Mouse (Mus musculus) effector memory CD4-positive, alpha-beta T cell, adult 5 months (primary cell): ENCODE measurements around the gene Sult1a1. TPM values are rescaled to one million over a fixed set of nuclear protein-coding genes. Genes with fewer than 3 reads are reported as not detected.

Experiments
- polyA plus RNA-seq: library from polyadenylated mRNA; unstranded; fragments of 100-300 nt; shearing (Covaris generic); gene quantifications from one replicate; pipeline ENCODE4 v1.2.1, GENCODE M21; 2017

The Sult1a1 gene
- polyA plus RNA-seq: not detected

GRCm38 (mm10) chr7:126676207-126676606, at the start of gene Sult1a1:
TSS of gene Sult1a1 (minus strand) at chr7:126676432.

DNA sequence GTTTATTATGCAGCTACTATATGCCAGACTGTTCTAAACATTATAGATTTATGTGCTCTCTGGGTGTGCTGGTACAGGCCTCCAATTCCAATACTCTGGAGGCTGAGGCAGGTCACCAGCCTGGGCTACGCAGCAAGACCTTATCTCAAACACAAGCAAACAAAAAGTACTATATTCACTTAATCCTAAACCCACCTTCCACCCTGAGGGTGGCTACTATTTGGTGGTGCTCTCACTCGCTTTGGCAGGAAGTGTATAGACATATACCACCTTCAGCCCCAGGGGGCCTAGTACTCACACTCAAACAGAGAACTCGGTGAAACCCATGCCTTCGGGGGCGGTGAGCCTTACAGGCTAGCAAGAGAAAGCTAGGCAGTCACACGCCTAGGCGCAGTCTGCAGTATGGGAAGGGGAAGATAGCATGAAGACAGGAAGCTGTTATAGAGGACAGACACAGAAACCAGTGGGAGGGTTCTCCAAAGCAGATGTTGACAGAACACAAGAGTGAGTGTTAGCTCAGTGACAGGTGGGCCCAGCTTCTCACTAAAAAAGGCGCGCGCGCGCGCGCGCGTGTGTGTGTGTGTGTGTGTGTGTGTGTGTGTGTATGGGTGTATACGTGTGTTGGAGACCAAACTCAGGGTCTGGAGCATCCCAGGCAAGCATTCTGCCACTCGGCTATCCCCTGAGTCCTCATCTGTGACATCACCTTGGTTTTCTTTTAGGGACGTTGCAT, 31.4 kb upstream of the Sult1a1 start, which contains the start of gene Coro1a:
Gene Coro1a, minus strand, starts transcription at position 346 of the 733 bp plus-strand sequence.

DNA sequence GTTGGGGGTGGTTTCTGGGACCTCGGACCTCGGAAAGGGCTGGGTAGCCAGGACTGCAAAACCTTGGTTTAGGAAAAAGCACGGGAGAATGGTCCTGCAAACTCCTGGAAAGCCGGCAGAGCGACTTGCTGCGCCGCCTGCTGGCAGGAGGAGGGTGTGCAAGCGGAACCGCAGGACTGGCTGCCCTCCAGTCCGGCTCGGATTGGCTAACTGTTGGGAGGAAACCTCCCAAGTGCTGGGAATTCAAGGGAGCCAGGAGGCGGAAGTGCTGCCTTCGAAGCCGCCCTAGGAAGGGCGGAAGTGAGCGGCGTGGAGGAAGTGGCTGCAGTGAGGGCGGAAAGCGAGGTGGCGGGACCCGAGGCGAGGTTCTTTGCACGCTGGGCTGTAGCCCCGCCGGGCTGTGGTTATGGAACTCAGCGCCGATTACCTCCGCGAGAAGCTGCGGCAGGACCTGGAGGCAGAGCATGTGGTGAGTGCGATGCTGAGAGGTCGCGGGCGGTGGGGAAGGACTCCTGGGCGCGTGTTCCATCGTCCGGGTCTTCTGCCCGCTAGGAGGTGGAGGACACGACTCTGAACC, 19.5 kb upstream of the Sult1a1 start, which contains the start of gene Slx1b:
Gene Slx1b, minus strand, starts transcription at position 154 of the 577 bp plus-strand sequence.

GRCm38 (mm10) chr7:126695210-126695611, 19.0 kb upstream of the Sult1a1 start, which contains the start of gene Bola2:
TSS of gene Bola2 (plus strand) at chr7:126695401.

DNA sequence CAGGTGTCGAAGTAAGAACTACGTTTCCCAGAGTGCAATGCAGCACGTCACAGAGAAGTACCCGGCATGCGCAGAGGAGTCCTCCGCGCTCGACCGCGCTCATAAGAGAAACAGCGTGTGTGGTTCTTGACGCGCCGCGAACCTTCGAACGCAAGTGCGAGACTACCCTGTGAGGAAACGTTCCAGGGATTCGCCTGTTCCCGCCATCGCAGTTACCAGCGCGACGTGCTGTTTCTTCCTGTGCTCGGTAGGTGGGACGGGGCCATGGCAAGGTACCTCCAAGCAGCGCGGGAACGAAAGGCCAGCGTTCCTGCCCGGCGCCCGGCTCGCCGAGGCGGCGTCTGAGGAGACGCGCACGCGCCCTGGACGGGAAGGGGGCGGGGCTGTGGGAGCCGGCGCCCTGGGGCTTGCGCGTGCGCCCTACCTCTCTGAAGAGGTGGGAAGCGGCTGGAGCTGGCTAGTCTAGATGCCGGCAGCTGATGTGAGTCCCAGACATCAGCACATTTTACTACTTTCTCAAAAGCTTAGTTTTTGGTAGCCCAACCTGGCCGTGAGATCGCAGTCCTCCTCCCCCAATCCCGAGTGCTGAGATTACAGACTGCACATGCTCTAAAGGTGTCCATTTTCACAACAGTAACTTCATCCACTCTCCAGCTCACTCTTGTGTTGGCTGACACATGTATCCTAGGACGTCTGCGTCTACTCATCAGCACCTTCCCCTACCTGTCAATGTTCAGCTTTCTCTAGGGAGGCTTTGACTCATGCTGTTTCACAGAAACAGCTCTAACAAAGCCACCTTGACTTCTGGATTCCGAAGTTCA, 26.8 kb downstream of the Sult1a1 start, which contains the start of gene Sgf29:
Gene Sgf29, plus strand, starts transcription at position 79 of the 821 bp plus-strand sequence.

DNA sequence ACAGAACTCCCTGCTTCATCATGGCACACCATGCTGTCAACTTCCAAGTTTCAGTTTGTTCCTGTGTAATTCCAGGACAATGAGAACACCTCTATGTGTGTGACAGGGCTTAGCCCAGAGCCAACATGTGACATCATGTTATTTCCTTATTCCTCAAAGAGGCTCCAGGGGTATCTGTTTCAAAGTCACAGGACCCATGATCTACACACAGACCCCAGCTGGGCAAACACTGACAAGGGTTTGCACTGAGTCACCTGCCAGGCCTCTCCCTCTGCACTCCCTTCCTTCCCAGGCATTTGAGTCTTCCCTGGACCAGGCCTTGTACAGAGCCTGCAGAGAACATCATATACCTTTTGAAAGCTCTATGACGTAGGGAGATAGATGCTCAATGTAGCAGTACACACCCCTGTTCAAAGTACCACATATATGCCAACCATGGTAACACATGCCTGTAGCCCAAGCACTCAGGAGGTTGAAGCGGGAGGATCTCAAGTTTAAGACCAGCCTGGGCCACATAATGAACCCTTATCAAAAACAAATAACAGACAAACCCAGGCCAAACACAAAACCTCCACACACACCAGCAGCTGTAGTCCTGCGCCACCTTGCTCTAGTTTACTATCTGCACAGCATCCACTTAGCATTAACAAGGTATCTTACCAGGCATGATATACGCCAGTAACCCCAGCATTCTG, 45.3 kb downstream of the Sult1a1 start, which contains the start of gene Nupr1:
Gene Nupr1, minus strand, starts transcription at position 38 of the 695 bp plus-strand sequence.

Other genes starting within 250 kb of the Sult1a1 start
- 40.4 TPM for gene Rabep2, start 247.7 kb downstream of the Sult1a1 start, polyA plus RNA-seq
- gene Atp2a1, start 213.3 kb downstream of the Sult1a1 start, polyA plus RNA-seq: 0.39 TPM
- gene Sh2b1, start 201.0 kb downstream of the Sult1a1 start, polyA plus RNA-seq: 58.6 TPM
- gene Tufm, start 189.1 kb downstream of the Sult1a1 start, polyA plus RNA-seq: 66.5 TPM
- gene Atxn2l, start 173.0 kb downstream of the Sult1a1 start, polyA plus RNA-seq: 118 TPM
- 142 TPM for gene Eif3c, start 110.0 kb downstream of the Sult1a1 start, polyA plus RNA-seq
- 3.4 TPM for gene Apobr, start 91.5 kb downstream of the Sult1a1 start, polyA plus RNA-seq
- 83.6 TPM for gene Cln3, start 90.6 kb downstream of the Sult1a1 start, polyA plus RNA-seq
- gene Il27, start 81.5 kb downstream of the Sult1a1 start, polyA plus RNA-seq: not detected
- gene Nupr1, start 45.6 kb downstream of the Sult1a1 start, polyA plus RNA-seq: not detected
- gene Sgf29, start 27.1 kb downstream of the Sult1a1 start, polyA plus RNA-seq: 62.4 TPM
- 70.2 TPM for gene Bola2, start 19.0 kb upstream of the Sult1a1 start, polyA plus RNA-seq
- 2.2 TPM for gene Slx1b, start 19.4 kb upstream of the Sult1a1 start, polyA plus RNA-seq
- gene Coro1a, start 31.4 kb upstream of the Sult1a1 start, polyA plus RNA-seq: 1,641 TPM
- gene Mapk3, start 83.2 kb upstream of the Sult1a1 start, polyA plus RNA-seq: 20.2 TPM
- gene Gdpd3, start 89.9 kb upstream of the Sult1a1 start, polyA plus RNA-seq: not detected
- 370 TPM for gene Ypel3, start 100.5 kb upstream of the Sult1a1 start, polyA plus RNA-seq
- 2.2 TPM for gene Tbx6, start 105.1 kb upstream of the Sult1a1 start, polyA plus RNA-seq
- gene Ppp4c, start 116.1 kb upstream of the Sult1a1 start, polyA plus RNA-seq: 384 TPM
- gene Fam57b, start 121.2 kb upstream of the Sult1a1 start, polyA plus RNA-seq: not detected
- not detected for gene 4930451I11Rik, start 155.2 kb upstream of the Sult1a1 start, polyA plus RNA-seq
- not detected for gene Doc2a, start 171.0 kb upstream of the Sult1a1 start, polyA plus RNA-seq
- 8.3 TPM for gene Hirip3, start 185.5 kb upstream of the Sult1a1 start, polyA plus RNA-seq
- 51.8 TPM for gene Ino80e, start 185.9 kb upstream of the Sult1a1 start, polyA plus RNA-seq
- 35.6 TPM for gene Taok2, start 208.3 kb upstream of the Sult1a1 start, polyA plus RNA-seq
- gene Tmem219, start 246.5 kb upstream of the Sult1a1 start, polyA plus RNA-seq: 28.4 TPM